Mouse (Mus musculus) heart, adult 2 months (tissue): ENCODE results near the gene Nhlh1.

ENCODE experiments used
- CTCF ChIP-seq: fragments of 200-600 bp; IDR thresholded peaks from 2 replicates; pipeline ENCODE4 v1.8.1; 2022; ENCODE audit warnings: antibody characterized with exemption, mild to moderate bottlenecking, moderate library complexity
- EP300 ChIP-seq: fragments of 200-500 bp; IDR thresholded peaks from 2 replicates; pipeline ENCODE4 v1.6.1; 2011; ENCODE audit warnings: low read depth, low read length, control low read depth; ENCODE audit not compliant: insufficient read depth
- POLR2A ChIP-seq: fragments of 200-500 bp; IDR thresholded peaks from 2 replicates; pipeline ENCODE4 v1.6.1; 2011; ENCODE audit warnings: mild to moderate bottlenecking, low read depth, low read length, control low read depth; ENCODE audit not compliant: insufficient read depth

DNA sequence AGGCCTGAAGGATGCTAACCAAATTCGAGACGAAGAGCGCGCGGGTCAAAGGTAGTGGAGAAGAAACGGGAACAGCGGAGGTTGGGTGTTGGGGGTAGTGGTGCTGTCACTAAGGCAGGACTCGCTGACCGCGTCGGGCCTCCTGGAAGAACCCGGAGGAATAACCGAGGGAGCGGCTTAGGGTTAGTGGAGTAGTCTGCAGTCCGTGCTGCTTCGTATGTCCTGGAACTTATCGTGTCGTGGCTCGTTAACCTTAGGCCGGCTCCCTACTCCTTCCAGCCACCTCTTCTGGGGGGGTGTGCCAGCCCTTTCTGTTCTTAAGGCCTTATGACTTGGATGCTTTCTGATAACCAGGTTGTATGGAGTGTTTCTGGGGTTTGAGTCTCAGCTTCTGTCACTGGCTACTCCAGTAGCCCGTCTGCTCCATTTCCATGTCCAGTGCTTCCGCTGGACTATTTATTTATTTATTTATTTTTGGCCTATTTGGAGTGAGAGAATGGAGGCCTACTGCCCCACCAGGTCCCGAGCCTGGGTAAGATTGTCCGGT is 25.6 kb upstream of the Nhlh1 start:
- no peak for TF ChIP-seq CTCF
- TF ChIP-seq POLR2A: no peak
- no peak; the same call in 1 of the 2 replicates for TF ChIP-seq EP300
